Mouse (Mus musculus): ENCODE measurements around the gene Gm42906.

DNA sequence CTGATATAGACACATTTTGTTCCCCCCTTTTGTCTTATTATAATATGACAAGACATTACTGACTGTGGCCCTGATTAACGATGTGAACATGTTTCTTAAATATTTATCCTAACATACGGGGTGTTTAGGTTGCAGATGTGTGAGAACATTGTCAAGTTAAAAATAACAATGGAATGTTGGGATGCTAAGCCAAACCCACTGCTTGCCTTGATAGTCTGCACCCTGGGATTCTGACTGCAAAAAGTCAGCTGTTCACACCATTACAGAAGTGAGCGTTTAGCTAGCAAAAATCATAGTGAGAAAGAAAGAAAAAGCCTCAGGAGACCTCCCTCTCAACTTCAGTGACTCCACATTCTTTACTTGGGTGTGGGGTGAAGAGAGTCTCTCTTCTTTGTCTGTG is 1.5 kb downstream of the Gm42906 start:
- TF ChIP-seq POLR2A (IDR thresholded peaks at IDR 0.05; ENCODE audit: low read depth, low read length): no peak
- TF ChIP-seq CTCF (IDR thresholded peaks at IDR 0.05; ENCODE audit: extremely low read depth, insufficient read length, insufficient replicate concordance, low read depth, low read length): no peak
